Mouse (Mus musculus): ENCODE results near the gene Mindy1.

Mindy1 gene

DNA sequence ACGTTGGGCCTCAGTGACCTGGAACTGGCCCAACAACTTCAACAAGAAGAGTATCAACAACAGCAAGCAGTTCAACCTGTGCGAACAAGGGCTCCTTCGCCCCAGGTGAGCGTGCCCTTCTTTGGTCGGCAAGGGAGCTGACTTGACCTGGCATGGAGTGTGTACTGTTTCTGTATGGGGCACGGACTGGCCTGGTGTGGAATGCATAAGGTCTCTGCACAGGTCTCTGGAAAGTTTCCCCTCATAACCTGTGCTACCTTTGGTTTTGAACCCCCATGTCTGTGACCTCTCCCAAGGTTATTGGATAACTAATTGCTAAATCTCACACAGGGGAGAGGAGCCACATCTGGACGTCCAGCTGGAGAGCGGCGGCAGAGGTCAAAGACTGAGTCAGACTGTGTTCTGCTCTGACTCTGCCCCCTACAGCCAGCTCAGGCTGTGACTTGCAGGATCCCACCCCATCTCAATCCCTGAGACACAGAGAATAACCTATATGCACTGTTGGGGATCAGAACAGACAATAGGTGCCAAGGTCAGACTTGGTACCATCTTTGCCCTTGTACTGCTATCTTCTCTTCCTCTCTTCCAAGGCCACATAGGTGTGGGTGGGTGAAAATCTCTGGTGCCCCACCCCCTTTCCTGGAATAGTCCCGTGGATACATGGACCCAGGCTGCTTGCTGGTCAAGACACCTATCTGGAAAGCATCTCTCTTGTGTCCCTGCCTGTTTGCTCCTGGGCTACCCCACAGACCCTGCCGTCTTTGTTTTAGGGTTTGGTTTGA, 14.4 kb downstream of the Mindy1 start:
- DNase-seq: no peak

DNA sequence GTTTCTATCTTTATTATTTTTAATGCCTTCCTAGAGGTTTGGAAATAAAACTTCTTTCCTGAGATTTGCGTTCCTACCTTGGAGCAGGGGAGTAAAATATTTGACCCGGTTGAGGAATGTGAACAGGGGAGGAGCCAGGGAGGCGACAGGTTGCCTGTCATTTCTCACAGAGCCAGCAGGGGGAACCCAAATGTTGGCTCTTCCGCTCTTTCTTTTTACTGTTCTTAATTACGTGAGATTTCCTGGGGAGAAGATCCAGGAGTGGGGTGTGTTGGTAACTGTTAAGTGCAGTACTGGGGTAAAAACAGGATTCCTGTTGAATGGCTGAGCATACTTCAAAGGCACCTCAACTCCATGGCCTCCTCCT, 14.9 kb downstream of the Mindy1 start:
- DNase-seq: peak; percentile 63

DNA sequence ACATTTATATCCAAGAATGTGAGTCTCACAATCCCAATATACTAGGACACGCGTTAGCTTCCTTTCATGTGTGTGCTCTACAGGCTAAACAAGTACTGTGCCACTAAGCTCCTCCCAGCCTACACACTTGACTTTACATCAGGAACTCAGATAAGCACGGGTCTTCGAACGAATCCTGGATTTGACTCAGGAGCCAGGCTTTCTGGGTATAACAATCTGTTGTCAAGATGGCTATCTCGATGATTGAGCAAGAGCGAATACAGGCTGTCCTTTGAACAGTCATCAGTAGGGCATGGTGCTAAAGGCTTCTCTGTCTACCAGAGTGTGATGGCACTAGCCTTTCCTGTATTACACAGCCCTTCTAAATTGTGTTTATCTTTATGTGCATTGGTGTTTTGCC, 16.9 kb downstream of the Mindy1 start:
- DNase-seq: no peak

DNA sequence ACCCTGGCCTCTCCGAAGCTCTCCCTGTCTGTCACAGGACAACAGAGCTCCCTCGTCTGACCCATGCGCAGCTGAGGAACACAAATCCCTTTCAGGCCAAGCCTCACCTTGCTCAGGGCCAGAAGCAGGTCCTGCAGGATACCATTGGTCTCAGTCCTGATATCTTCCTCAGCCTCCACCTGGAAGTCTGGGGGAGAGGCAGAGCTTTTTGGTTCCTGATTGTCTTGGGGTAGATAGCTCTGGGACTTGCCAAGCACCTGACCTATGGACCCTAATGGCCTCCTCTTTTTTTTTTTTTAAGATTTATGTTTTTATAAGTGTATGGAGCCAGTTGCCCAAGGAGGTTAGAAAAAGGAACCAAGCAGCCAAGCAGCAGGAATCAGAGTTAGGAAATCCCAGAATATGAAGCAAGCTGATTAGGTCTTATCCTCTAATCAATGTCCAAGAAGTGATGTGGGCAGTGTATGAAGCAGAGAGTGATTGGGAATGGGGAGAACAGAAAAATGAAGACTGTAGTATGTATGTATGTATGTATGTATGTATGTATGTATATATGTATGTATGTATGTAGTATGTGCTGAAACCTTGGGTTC, 20.2 kb downstream of the Mindy1 start:
- DNase-seq: no peak

DNA sequence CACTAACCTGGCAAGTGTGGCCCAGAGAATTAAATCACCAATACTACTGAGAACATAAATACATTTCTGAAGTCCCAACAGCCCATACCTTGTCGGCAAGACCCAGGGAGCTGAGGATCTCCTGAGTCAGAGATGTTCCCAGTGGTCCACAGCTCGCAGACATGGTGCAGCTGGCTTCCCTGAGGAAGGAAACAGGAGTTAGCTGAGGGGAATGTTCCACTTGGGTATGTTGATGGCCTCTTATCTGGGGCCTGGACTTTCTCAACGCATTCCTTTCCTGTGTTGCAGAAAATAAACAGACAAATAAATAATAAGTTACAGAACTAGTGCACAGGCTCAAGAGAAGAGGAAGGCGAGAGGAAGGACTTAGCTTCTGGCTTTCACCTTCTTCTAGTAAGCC, 25.1 kb downstream of the Mindy1 start:
- DNase-seq: no peak

DNA sequence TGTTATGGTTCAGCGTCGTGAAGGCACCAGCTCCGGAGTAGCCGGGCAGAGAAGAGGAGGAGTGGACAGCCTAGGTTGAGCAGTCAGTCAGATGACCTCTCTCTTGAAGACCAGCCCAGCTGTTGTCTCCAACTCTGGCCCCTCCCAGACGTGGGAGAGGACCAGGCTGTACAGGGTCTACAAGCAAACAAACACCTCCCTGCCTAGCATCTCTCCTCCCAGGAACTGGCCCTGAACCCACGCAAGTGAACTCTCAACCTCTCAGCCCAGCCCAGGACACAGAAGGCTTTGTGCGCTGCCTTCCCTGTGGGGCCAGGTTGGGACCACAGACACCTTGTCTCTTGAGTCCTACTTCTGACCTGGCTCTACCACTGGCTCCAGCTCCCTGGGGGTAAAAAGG, 26.0 kb downstream of the Mindy1 start, which contains the start of gene Anxa9:
Gene Anxa9, minus strand, starts transcription at position 77 of the 400 bp plus-strand sequence.
- no peak for DNase-seq

DNA sequence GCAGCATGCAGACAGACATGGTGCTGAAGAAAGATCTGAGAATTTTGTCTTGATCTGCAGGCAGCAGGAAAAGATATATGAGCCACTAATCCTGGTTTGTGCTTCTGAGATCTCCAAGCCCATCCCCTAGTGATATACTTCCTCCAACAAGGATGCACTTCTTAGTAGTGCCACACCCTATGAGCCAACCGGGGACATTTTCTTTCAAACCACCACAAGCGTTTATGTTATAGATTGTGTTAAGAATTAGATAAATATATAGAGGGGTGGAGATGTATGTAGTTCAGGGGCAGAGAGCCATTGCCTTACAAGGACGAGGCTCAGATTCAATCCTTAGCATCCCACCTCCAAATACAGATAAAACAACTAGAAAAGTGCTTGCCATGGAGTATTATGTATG, 29.4 kb downstream of the Mindy1 start:
- DNase-seq: no peak

DNA sequence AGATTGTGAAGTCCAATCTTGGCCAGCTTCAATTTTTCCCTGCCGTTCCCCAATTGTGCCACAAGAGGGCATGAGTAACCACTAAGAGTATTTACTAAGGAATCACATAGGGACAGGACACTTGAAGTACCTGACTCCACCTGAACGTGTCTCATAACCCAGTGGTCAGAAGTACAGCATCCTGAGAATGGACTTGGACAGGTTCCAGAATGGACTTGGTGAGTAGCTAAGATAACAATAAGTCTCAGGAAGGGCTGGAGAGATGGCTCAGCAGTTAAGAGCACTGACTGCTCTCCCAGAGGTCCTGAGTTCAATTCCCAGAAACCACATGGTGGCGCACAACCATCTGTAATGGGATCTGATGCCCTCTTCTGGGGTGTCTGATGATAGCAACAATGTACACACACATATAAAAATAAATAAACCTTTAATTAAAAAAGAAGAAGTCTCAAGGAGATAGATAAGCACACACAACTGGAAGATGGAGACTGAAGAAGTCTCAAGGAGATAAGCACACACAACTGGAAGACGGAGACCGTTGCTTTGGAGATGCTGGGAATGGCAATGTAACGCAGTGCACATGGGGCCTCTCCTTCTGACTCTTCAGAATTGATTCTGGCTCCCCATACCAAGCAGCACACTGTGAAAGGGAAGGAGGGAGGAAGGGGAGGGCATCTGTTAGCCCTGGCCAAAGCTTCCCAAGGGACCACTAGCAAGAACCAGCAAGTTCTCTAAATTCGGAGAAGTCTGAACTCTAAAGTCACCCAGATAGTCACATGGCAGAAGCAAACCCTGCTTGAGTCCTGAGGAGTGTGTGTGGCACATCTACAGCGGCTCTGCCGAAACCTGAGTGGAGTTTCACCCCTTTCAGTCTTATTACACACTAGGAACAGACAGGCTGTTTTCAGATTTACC, 30.1 kb downstream of the Mindy1 start:
- DNase-seq: peak; percentile 87

DNA sequence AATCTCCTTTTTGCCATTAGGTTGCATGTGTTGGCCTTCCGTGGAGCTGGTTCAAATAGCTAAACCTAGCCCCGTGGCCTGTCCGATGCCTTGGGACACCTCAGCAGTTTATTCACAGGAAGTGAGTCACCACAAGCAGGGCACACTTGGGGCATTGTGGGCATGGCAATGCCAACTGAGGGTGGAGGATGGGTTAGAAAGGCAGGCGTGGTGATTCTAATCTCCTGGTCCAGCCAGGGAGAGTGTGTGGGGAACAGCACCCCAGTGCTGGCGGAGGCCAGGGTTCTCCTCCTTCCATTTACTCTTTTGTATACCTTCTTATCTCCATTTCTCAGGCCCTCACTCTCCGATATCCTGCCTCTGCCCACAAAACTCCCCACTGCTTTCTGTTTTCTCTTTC, 31.5 kb downstream of the Mindy1 start:
- no peak for DNase-seq

DNA sequence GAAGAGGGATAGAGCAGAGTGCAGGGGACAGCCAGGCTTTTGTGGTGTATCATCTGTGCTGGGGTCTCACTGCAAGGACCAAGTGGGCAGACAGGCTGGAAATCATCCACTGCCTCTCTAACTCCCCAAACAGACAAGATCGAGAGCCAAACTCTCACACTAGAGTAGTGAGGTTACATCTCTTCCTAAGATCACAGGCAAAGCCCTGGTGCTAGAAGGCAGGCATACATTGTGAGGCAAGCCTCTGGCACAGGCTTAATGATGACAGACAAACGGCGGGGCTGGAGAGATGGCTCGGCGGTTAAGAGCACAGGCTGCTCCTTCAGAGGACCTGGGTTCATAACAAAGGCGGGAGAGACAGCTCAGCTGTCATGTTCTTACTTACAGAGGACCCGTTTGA, 32.3 kb downstream of the Mindy1 start:
- no peak for DNase-seq

DNA sequence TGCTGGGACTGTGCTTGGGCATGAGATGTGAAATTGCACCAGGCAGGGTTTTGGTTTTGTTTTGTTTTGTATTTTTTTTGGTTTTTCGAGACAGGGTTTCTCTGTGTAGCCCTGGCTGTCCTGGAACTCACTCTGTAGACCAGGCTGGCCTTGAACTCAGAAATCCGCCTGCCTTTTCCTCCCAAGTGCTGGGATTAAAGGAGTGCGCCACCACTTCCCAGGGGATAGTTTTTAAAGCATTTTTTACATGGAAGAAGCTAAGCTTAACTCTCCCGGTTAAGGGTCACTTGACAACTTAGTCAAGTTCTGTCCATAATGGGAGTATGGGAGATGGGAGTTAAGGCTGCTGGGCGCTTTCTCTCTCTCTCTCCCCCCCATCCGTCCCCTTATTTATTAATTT, 32.9 kb downstream of the Mindy1 start:
- DNase-seq: no peak

DNA sequence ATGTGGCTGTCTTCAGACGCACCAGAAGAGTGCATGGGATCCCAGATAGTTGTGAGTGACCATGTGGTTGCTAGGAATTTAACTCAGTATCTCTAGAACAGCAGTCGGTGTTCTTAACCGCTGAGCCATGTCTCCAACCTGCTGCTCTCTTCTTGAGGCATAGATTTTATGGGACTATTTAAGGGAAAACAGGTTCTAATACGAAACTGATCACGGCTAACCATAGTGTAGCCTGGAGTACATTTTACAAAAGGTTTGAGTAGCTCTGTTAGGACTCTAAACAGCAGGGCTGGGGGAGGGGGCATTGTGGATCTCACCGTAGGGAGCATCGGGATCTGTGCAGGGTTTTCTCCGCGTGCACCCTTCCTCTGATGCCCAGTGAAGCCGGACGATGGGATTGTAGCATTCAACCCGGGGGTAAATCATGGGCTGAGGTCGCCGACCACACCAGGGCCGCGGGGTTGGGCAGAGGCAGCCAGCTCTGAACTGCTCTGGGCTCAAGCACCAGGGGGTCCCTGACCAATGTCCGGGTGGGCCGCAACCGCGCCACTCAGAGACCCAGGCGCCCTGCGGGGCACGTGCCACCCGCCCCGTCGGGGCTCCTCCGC, 33.4 kb downstream of the Mindy1 start, which contains the start of gene Cers2:
Gene Cers2, plus strand, starts transcription at position 306 of the 608 bp plus-strand sequence.
- DNase-seq: no peak

DNA sequence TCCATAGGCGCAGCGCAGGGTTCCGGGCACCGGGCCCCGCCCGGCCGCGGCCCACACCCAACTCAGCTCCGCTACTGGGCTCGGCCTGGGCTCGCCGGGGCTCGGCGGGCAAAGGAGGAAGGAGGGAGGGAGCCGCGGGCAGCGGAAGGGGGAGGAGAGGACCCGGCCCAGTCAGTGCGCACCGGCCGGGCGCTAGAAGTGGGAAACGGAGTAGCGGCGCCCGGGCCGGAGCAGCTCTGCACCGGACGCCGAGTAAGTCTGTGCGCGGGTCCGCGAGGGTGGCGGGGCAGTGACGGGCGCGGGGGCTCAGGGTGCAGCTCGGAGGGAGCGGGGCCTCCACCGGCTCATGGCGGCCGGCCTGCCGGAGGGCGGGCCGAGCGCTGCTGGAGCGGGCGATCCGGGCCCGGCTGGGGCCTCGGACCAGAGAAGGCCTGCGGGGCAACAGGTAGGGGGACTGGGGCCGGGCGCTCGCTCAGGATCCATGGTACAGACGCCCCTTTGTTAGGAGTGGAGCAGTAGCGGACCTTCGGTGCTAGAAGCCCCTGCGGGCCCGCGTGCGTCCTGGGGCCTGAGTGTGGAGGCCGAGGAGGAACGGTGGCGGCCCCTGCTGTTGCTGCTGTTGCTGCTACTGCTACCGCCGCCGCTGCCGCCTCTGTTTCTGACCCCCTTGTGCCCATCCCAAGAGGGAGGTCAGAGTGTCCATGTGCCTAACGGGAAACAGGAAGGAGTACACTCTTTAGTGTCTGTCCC, 34.1 kb downstream of the Mindy1 start:
- DNase-seq: peak; percentile 91

DNA sequence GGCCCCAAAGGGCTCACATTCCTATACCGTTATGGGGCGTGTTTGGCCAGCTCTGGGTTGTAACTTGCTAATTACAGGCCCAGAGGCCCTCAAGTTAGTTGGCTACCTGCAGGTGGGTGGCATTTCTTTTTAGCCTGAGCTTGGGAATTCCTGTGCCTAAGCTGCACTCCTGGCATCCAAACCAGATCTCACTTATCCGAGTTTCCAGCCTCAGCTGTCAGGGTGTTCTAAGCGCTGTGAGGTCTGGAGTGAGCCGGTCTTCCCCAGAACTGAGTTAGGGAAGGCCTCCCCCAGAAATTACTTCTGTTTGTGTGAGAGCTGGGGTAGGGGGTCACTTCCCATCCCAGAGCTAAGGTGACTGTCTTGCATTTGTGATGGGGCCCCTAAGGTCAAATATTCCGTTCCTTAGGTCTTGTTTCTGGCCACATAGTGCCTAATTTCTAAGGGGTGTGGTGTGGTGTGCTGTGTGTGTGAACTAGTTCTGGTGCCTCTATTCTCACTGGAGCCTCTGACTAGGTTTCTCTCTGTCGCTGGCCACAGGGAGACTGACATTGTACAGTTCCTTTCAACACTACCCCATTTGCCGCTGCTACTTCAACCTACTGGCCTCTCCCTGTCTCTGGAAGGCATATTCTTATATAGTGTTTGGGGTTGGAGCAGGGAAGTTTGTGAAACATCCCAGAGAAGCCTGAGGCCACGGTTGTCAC, 34.9 kb downstream of the Mindy1 start:
- DNase-seq: no peak

DNA sequence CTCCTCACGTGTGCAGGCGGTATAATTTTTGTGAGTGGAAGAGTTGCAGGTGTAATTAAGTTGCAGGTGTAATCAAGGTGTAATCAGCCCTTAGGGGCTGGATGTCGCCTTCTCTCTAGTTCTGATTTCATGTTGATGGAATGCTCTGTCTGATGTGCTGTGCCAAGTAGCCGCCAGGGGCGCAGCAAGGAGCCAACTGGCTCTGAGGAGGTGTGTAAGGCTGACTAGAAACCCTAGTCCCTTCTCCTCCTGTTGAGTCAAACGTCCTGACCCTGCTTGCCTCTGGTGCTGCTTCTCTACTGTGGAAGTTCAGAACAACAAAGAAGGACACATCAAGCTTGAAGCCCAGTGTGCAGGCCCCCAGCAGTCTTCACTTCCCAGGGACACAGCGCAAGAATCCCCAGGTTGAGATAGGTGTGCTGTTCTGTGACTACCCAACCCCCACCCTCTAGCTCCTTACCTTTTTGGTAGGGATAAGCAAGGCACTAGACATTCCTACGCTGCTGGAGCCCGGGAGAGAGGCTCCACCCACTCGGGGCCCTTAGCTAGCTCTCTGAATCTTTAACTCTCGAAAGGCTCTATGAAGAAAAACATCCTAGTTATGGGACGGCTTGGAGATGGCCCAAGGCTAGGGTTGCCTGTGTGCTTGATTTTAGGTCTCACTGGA, 36.4 kb downstream of the Mindy1 start:
- peak; percentile 66 for DNase-seq

DNA sequence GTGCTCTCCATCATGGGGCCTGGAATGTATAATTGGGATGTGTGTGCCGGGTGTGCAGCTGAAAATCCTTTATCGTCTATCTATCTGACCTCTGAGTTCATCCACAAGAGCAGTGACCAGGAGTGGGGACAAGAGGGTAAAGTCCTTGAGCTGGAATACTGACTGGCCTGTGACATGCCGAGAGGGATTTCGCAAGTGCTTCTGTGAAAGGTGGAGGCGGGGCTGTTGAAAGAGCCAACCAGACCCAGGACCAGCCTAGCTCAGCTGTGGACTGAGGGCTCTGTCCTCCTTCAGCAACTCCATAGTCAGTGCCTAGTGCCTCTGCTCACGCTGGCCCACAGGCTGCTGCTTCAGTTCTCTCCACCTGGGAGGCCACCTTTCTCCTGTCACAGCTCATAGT, 37.4 kb downstream of the Mindy1 start:
- DNase-seq: no peak

DNA sequence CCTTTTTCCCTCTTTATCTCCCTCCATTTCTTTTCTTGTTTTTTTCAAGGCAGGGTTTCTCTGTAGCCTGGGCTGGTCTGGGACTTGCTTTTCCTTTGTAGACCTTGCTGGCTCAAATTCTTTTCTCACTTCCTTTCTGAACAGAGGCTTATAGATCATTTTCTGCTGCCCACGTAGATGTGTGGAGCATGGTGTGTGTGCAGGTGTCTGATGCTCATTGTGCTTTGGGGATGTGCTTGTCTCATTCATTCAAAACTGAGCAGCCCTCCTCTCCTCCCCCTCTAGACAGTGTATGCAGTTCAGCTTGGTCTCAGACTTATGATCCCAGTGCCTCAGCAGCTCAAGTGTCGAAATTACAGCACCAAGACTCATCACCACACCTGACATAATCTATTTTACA, 38.0 kb downstream of the Mindy1 start:
- no peak for DNase-seq

DNA sequence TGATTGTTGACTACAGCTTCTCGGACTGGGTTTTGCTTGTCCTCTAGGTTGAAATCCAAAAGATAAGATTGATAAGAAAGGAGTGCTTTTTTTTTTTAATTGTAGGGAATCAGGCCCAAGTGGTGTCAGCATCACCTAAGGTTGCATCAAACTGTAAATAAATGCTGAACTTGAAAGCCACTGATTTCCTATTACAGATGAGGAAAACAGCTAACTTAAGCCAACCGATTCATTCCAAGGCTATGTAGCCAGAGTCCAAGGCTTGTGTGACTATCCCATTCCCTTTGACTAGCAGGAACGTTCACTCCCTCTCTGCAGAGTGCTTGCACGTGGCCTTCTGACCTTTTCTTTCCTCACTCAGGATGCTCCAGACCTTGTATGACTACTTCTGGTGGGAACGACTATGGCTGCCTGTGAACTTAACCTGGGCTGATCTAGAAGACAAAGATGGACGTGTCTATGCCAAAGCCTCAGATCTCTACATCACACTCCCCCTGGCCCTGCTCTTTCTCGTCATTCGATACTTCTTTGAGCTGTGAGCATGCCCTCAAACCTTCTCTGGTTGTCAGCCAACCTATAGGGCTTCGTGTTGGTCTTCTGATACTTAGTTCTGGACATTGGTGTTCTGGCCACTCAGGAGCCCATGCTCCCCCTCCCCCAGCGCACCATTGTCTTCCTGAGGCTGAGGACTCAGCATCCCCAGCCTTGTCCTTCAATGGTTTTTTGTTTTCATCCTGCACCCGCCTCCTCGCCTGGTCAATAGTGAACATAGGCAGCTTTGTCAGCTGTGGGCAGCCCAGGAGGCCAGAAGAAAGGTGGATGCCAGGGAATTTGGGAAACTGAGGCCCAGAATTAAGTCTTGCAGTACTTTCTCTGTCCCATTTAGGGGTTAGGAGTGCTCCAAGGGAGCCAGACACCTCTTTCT, 38.8 kb downstream of the Mindy1 start:
- no peak for DNase-seq

DNA sequence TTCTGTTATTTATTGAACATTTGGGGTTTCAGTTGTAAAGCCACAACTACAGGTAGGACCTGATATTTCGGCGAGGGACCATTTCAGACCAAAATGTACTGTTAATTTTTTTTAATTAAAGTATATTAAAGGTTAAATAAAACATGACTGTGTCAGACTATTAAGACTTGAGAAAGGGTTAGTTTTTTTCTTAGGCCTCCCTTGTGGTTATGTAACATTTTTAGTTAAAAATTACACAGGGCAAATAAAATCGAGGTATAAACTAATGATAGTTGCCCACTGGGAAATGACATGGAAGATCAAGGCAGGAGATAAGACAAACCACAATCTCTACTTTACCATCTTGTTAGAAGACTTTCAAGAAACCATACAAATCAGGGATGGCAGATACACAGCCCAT, 42.3 kb downstream of the Mindy1 start:
- DNase-seq: no peak
